Mouse (Mus musculus) midbrain, embryonic 10.5 days (tissue): ENCODE measurements around the gene Gm973. TPM values are rescaled to one million over a fixed set of nuclear protein-coding genes. Genes with fewer than 3 reads are reported as not detected.

Experiments
- DNase-seq: peaks from one replicate; pipeline ENCODE4 v3.0.0-alpha.2; 2017; ENCODE audit warnings: low spot score
- H3K27ac ChIP-seq: fragments of 300-500 bp; sonication (generic); replicated peaks from 2 replicates; pipeline ENCODE4 v1.5.1; 2016; ENCODE audit warnings: mild to moderate bottlenecking
- H3K27me3 ChIP-seq: fragments of 300-500 bp; sonication (generic); 2 replicates; pipeline ENCODE4 v1.6.1; 2016; ENCODE audit warnings: low read depth, mild to moderate bottlenecking; ENCODE audit not compliant: poor library complexity, severe bottlenecking
- H3K36me3 ChIP-seq: fragments of 300-500 bp; sonication (generic); 2 replicates; pipeline ENCODE4 v1.6.1; 2016; ENCODE audit warnings: mild to moderate bottlenecking, moderate library complexity
- H3K4me1 ChIP-seq: fragments of 300-500 bp; sonication (generic); 2 replicates; pipeline ENCODE4 v1.6.1; 2016
- H3K4me3 ChIP-seq: fragments of 300-500 bp; sonication (generic); 2 replicates; pipeline ENCODE4 v1.5.1; 2016; ENCODE audit warnings: mild to moderate bottlenecking, moderate library complexity
- H3K9me3 ChIP-seq: fragments of 300-500 bp; sonication (generic); replicated peaks from 2 replicates; pipeline ENCODE4 v1.6.1; 2016; ENCODE audit warnings: mild to moderate bottlenecking
- WGBS: fragments of 180-500 bp; shearing (Covaris S2); methylation state at CpG from one replicate; pipeline ENCODE4 v1.1.7; 2016; 5-methylcytosine and 5-hydroxymethylcytosine counted together
- polyA plus RNA-seq: library from polyadenylated mRNA; unstranded; fragments of >200 nt; fragmentation: Nextera tagmentation; extraction: Ambion mirVana; gene quantifications from 2 replicates; pipeline ENCODE4 v1.2.1, GENCODE M21; 2016

Gm973 gene
- polyA plus RNA-seq, 1 experiment from 2014 or later = 9.4 TPM

DNA sequence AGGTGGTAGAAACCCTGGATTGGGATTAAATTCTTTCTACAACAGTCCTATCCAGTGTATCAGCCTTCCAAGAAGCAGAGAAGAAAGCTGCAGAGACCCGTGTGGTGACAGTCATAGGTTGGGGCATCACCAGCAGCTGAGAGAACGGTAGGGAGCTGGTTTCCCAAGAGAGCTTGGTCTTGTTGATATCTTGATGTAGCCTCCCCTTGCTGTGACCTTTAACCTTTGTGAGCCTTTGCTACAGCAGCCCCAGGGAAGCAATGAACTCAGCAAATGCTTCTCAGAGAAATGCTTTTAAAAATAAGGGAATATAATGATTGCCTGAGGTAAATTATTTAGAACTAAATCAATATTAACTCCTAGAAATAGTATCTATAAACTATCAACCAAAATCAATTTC is 13.7 kb upstream of the Gm973 start:
- no peaks in the 10 kb centered on the region for H3K4me1 ChIP-seq
- no peak overlapping the region for H3K4me3 ChIP-seq
- no peak overlapping the region for H3K27ac ChIP-seq
- DNase-seq = no peak
- H3K36me3 ChIP-seq = no peaks in the 10 kb centered on the region
- 66% methylated on average over 2 of the region's 2 CpGs for WGBS
- no peaks in the 10 kb centered on the region for H3K9me3 ChIP-seq
- peaks cover 12% of the 10 kb centered on the region; the same call in 1 of the 2 replicates for H3K27me3 ChIP-seq

DNA sequence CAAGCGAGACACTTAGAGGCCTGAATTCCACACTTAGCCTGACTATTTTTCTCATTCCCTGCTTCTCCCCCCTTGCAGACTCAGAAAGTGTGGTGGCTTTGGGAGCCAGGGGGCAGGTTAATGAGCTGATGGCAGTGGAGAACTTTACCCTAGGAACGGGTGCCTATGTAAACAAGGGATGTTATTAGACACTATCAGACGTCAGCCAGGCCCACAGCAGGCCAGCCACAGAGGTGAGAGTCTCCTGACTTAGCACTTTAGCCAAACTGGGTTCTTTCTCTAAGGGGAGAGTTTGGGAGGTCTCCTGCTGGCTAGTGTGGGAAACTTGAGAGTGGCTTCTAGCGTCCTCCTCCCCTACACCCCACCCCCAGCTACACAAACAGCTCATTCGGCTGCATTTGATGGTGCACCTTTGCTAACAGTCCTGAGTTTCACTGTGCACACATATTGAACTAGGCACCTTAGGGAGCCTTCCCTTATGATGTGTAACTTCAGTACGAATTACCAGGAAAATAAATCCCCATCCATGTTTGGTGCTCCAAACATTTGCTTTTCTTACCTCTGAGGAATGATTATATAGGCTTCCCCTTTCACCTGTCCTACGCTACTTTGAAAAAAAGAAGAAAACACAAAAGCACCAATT is 12.3 kb upstream of the Gm973 start:
- peaks cover 18% of the 10 kb centered on the region for H3K27me3 ChIP-seq
- H3K9me3 ChIP-seq = no peaks in the 10 kb centered on the region
- no peaks in the 10 kb centered on the region for H3K36me3 ChIP-seq
- no peak overlapping the region for H3K27ac ChIP-seq
- no peak overlapping the region for H3K4me3 ChIP-seq
- no peak for DNase-seq
- WGBS = 58% methylated on average over 7 of the region's 7 CpGs
- H3K4me1 ChIP-seq = peaks cover 8% of the 10 kb centered on the region

DNA sequence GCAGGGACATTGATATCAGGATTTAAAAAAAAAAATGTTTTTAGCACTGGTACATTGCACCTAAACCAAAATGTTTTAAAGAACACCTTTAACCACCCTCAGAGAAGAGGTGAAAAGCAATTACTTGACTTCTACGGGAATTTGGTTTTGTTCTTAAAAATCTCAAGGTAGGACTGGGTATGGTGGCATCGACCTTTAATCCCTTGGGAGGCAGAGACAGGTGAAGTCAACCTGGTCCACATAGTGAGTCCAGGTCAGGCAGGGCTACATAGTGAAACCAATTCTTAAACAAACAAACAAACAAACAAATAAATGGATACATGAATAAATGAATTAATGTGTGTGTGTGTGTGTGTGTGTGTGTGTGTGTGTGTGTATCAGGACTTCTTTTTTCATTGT is 11.8 kb upstream of the Gm973 start:
- no peak overlapping the region for H3K4me3 ChIP-seq
- no peak for DNase-seq
- H3K27me3 ChIP-seq = peaks cover 19% of the 10 kb centered on the region
- no peaks in the 10 kb centered on the region for H3K36me3 ChIP-seq
- no peaks in the 10 kb centered on the region for H3K9me3 ChIP-seq
- no peak overlapping the region for H3K27ac ChIP-seq
- WGBS = 79% methylated on average over 2 of the region's 2 CpGs
- peaks cover 9% of the 10 kb centered on the region for H3K4me1 ChIP-seq

DNA sequence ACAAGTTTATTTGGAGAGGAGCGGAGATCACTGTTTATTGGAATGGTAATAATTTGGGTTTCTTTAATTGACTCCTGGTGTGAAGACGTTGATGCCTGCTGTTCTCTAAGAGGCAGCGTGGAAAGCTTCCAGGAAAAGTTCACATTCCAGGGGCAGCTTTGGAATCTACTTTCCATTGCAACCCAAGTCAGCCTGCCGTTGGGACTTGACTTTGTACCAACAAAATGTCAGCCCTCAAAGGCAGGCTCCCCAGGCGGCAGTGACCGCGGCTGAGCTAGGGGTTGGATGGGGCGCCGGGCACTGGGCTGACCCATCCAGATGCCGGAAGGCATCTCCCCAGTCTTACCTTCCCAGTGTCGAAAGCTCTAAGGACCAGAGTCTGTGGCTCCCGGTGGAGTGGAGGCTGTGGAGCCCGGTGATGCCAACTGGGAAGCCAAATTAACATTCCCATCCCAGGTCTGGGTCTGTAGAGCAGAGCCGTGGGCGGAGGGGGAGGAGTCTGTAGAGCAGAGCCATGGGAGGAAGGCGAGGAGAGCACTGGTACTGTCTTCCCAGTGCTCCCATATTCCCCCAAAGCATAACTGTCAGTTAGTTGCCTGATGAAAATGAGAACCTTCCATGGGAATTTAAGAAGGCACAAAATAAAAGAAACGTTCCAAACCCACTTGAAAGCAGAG is 7.5 kb upstream of the Gm973 start:
- H3K4me1 ChIP-seq = peaks cover 9% of the 10 kb centered on the region
- H3K27me3 ChIP-seq = peaks cover 19% of the 10 kb centered on the region
- peak; percentile 29 for DNase-seq
- 37% methylated on average over 17 of the region's 17 CpGs for WGBS
- H3K4me3 ChIP-seq = no peak overlapping the region
- no peaks in the 10 kb centered on the region for H3K9me3 ChIP-seq
- H3K27ac ChIP-seq = 0 out of 2 replicates have a peak overlapping the region, but pooled peaks have one; percentile 2
- no peaks in the 10 kb centered on the region for H3K36me3 ChIP-seq

DNA sequence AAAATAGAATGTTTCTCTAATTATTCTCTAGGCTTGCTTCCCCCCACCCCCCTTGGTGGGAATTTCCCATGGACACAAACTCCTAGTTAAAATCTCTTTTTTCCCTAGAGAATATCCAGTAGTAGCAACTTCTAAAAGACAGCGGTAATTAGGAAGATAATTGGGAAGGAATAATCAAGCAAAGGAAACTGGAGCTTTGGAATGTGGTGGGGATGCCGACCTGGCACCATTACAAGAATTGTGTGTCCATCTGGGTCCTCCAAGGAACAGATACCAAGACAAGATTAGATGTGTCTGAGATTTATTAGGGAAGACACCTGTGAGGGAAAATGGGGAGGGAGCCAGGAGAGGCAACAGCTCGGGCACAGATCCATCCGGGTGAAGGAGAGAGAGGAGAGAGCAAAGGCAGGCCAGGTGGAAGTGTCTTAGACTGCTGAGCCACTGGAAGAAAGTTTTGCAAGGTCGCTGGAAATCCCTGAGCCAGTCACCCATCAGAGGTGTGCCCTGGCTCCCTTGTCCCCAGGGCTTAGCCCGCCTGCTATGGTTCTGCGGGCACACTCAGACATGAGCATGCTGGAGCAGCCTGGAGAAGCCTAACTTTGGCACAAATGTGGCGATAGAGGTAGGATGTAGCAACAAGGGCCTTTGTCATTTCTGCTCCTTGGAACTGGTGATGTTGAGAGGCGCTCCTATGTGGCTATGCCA is 4.3 kb upstream of the Gm973 start:
- Histone ChIP-seq H3K4me1 (peaks cover 29% of the 10 kb centered on the region), H3K27ac (no peak overlapping the region), H3K27me3 (peaks cover 7% of the 10 kb centered on the region), H3K4me3 (no peak overlapping the region), H3K9me3 (no peaks in the 10 kb centered on the region), H3K36me3 (no peaks in the 10 kb centered on the region)
- 67% methylated on average over 9 of the region's 9 CpGs for WGBS
- no peak for DNase-seq

DNA sequence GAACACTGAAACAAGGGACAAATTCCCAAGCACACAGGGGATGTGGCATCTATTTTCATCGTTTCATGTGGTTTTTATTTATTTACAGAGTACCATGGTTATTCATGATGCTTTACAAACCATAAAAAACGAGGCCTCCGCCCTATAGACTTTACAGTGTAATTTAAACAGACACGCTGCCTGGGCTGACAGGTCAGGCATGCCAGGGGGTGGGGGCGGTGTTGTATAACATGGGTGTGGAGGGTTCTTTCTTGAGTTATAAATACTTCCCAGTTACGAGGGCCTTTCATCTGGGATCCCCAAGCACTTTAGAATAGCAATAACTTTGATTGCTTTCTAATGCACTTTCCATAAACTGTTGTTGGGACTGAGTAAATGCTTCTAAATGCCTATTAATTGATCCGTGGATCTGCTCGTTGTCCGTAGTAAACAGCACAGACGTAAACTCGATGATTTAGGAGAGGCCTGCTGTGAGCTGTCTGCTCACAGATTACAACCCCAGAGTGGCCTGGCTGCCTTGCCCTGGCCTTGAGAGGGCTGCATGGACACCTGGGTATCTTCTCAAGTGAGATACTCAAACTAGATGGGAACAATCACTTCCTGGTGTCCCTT is 4.3 kb downstream of the Gm973 start:
- no peak for DNase-seq
- H3K4me1 ChIP-seq = peaks cover 77% of the 10 kb centered on the region

DNA sequence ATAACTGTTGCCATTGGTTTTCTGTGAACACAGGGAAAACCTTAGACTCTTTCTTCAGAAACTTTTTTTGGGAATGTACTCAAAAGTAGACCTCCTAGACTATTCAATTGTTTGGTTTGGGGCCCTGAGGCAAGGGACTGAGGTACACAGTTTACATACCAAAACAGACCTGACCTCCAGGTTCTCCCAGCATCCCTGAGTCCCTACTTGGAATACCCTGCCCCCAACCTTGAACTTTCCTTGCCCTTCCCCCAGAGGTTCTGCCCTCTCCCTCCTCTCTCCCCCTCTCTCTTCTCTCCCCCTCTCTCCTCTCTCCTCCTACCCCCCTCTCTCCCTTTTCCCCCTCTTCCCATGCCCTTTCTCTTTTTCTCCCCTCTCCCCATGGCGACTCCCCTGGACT is 6.4 kb downstream of the Gm973 start:
- 56% methylated on average over 1 of the region's 1 CpGs for WGBS
- H3K4me3 ChIP-seq = no peak overlapping the region
- peaks cover 56% of the 10 kb centered on the region for H3K4me1 ChIP-seq
- H3K36me3 ChIP-seq = peaks cover 8% of the 10 kb centered on the region
- no peak for DNase-seq
- H3K27me3 ChIP-seq = no peaks in the 10 kb centered on the region
- no peak overlapping the region; the same call in 1 of the 2 replicates for H3K27ac ChIP-seq
- H3K9me3 ChIP-seq = 0 out of 2 replicates have a peak, but pooled peaks cover 4% of the 10 kb centered on the region

More for the DNA sequence above, 4.3 kb downstream of the Gm973 start:
- Histone ChIP-seq H3K9me3 (no peaks in the 10 kb centered on the region), H3K27ac (peak overlapping the region; percentile 38), H3K27me3 (no peaks in the 10 kb centered on the region), H3K4me3 (no peak overlapping the region), H3K36me3 (no peaks in the 10 kb centered on the region)
- WGBS = 63% methylated on average over 11 of the region's 11 CpGs

DNA sequence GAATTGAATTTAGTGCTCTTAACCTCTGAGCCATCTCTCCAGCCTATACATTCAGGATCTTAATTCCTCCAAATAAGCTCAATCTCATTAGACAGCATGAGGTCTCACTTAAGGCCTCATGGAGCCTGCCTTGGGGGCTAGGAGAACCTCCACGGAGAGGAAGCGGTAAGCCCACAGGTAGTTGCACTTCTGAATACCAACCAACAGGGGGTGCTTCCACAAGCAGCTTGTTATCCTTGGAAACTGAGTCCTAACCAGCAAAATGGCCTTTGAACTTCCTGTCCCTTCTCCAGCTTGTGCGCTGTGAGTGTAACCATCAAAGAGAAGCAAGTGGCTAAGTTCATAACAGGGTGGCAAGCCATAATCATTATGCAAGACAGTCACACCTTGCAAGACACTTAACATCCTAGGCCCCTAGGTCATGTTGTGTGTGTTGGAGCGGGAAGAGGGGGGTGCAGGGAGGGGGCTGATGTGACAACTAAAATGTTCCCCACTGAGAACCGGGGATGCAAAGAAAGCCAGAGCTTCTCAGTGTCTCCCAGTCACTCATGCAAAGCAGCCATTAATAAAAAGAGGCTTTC is 7.4 kb downstream of the Gm973 start:
- 37% methylated on average over 5 of the region's 5 CpGs for WGBS
- peak overlapping the region; percentile 85 for H3K27ac ChIP-seq
- peaks cover 9% of the 10 kb centered on the region for H3K36me3 ChIP-seq
- 0 out of 2 replicates have a peak, but pooled peaks cover 4% of the 10 kb centered on the region for H3K9me3 ChIP-seq
- H3K27me3 ChIP-seq = no peaks in the 10 kb centered on the region
- peak overlapping the region; percentile 7; the same call in 1 of the 2 replicates for H3K4me3 ChIP-seq
- H3K4me1 ChIP-seq = peaks cover 53% of the 10 kb centered on the region
- no peak for DNase-seq

DNA sequence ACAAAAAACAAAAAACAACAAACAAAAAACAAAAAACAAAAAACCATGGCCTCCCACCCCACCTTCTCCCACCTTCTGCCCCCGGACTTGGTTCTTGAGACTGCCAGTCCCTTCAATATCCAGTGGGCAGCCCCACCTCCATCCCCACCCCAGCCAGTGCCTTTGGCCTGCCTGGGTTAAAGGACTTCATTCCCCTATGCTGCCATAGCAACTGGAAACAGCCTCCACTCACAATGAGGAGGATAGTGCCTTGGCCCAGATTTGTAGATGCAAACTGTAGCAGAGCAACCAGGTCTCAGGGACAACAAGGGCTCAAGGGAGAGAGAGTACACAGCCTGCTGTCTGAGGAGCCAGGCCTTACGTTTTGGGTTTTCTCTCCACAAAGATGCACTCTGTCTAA is 8.0 kb downstream of the Gm973 start:
- peaks cover 50% of the 10 kb centered on the region for H3K4me1 ChIP-seq
- H3K9me3 ChIP-seq = 0 out of 2 replicates have a peak, but pooled peaks cover 4% of the 10 kb centered on the region
- H3K4me3 ChIP-seq = peak overlapping the region; percentile 7
- H3K36me3 ChIP-seq = peaks cover 9% of the 10 kb centered on the region
- DNase-seq = peak; percentile 66
- WGBS = 31% methylated on average over 2 of the region's 2 CpGs
- no peaks in the 10 kb centered on the region for H3K27me3 ChIP-seq
- peak overlapping the region; percentile 85 for H3K27ac ChIP-seq

DNA sequence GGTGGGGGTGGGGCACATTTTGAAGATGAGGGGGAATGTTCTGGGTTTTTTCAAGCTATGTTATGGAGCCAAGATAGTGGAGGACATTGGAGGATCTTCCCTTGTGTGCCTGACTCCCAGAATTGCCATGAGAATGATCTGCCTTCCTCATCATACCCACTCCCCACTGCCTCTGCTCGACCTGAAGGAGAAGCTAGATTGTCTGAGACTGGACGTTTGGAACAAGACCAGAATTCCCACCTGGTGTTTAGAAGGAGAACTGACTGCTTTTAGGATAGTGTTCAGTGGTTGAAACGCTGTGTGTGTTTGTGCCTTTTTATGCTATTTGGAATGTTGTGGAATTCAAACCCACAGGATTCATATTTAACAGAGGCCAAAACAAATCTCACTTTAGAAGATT is 8.7 kb downstream of the Gm973 start:
- Histone ChIP-seq H3K9me3 (0 out of 2 replicates have a peak, but pooled peaks cover 4% of the 10 kb centered on the region), H3K27ac (peak overlapping the region; percentile 85), H3K4me3 (0 out of 2 replicates have a peak overlapping the region, but pooled peaks have one; percentile 20), H3K36me3 (peaks cover 9% of the 10 kb centered on the region), H3K4me1 (peaks cover 43% of the 10 kb centered on the region), H3K27me3 (no peaks in the 10 kb centered on the region)
- no peak for DNase-seq
- WGBS = 66% methylated on average over 3 of the region's 3 CpGs

DNA sequence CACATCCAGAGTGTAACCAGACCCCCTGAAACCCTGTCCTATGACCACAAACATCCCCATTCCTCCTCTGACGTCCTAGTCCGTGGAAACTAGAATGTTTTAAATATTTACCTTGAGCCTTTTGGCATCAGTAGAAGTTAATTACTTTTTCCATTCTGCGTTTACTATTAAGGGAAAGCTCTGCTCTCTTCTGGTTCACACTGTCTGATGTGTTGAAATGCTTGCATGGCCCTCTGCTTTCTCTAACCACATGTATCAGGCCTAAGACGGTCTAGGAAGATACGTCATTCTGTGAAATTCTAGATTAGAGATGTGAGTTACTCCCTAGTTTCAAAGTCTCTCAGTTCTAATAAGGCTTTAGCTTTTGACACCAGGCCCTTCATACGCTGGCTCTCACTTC is 11.2 kb downstream of the Gm973 start:
- 92% methylated on average over 6 of the region's 6 CpGs for WGBS
- no peak for DNase-seq
- H3K27me3 ChIP-seq = no peaks in the 10 kb centered on the region
- H3K4me1 ChIP-seq = peaks cover 27% of the 10 kb centered on the region
- no peak overlapping the region for H3K4me3 ChIP-seq
- H3K9me3 ChIP-seq = 0 out of 2 replicates have a peak, but pooled peaks cover 4% of the 10 kb centered on the region
- H3K36me3 ChIP-seq = peaks cover 9% of the 10 kb centered on the region
- H3K27ac ChIP-seq = no peak overlapping the region
